Mouse (Mus musculus) intestine, postnatal 0 days (tissue): ENCODE measurements around the gene Tnfrsf11a. TPM values are rescaled to one million over a fixed set of nuclear protein-coding genes. Genes with fewer than 3 reads are reported as not detected.
"Not testable (repeated sequence)": the region's sequence is repeated elsewhere in the genome, so short reads cannot be mapped to it uniquely, and the experiment has no call there.

Experiments
- ATAC-seq: fragments of 200-750 bp; cut with Nextera tagmentation; 2 replicates; pipeline ENCODE4 v1.8.0; 2017; ENCODE audit warnings: mild to moderate bottlenecking, moderate TSS enrichment, moderate library complexity
- H3K27ac ChIP-seq: fragments of 300-500 bp; sonication (generic); 2 replicates; pipeline ENCODE4 v1.5.1; 2014; ENCODE audit warnings: mild to moderate bottlenecking, low read depth, low read length, moderate library complexity
- H3K27me3 ChIP-seq: fragments of 300-500 bp; sonication (generic); replicated peaks from 2 replicates; pipeline ENCODE4 v1.6.1; 2014; ENCODE audit warnings: low read length, mixed read lengths; ENCODE audit not compliant: control insufficient read depth, insufficient read depth
- H3K36me3 ChIP-seq: fragments of 300-500 bp; sonication (generic); 2 replicates; pipeline ENCODE4 v1.6.1; 2014; ENCODE audit warnings: mild to moderate bottlenecking, moderate library complexity; ENCODE audit not compliant: control insufficient read depth, insufficient read depth
- H3K4me1 ChIP-seq: fragments of 300-500 bp; sonication (generic); replicated peaks from 2 replicates; pipeline ENCODE4 v1.6.1; 2014; ENCODE audit warnings: antibody characterized with exemption, low read length, mixed read lengths; ENCODE audit not compliant: control insufficient read depth, insufficient read depth
- H3K4me2 ChIP-seq: fragments of 300-500 bp; sonication (generic); replicated peaks from 2 replicates; pipeline ENCODE4 v1.6.1; 2014; ENCODE audit warnings: low read depth, mild to moderate bottlenecking, moderate library complexity
- H3K4me3 ChIP-seq: fragments of 300-500 bp; sonication (generic); 2 replicates; pipeline ENCODE4 v1.5.1; 2014; ENCODE audit warnings: low read depth, low read length
- H3K9ac ChIP-seq: fragments of 300-500 bp; sonication (generic); 2 replicates; pipeline ENCODE4 v1.6.1; 2014; ENCODE audit warnings: mild to moderate bottlenecking, low read depth, low read length
- H3K9me3 ChIP-seq: fragments of 300-500 bp; sonication (generic); 2 replicates; pipeline ENCODE4 v1.6.1; 2016; ENCODE audit warnings: mixed run types; ENCODE audit not compliant: control insufficient read depth
- CTCF ChIP-seq: sonication (generic); IDR thresholded peaks from 2 replicates; pipeline ENCODE4 v1.5.1; 2016; ENCODE audit warnings: low read depth, mild to moderate bottlenecking, control low read depth, antibody characterized with exemption, moderate library complexity
- WGBS: fragments of 180-500 bp; shearing (Covaris S2); extraction: QIAGEN DNeasy Blood & Tissue Kit; methylation state at CpG from one replicate; pipeline ENCODE4 v1.1.7; 2014; 5-methylcytosine and 5-hydroxymethylcytosine counted together
- polyA plus RNA-seq: library from polyadenylated mRNA; unstranded; fragments of >200 nt; fragmentation: Nextera tagmentation; extraction: Ambion mirVana; gene quantifications from 2 replicates; pipeline ENCODE4 v1.2.1, GENCODE M21; 2015

Tnfrsf11a gene
- polyA plus RNA-seq, 1 experiment from 2014 or later: 23.4 TPM

DNA sequence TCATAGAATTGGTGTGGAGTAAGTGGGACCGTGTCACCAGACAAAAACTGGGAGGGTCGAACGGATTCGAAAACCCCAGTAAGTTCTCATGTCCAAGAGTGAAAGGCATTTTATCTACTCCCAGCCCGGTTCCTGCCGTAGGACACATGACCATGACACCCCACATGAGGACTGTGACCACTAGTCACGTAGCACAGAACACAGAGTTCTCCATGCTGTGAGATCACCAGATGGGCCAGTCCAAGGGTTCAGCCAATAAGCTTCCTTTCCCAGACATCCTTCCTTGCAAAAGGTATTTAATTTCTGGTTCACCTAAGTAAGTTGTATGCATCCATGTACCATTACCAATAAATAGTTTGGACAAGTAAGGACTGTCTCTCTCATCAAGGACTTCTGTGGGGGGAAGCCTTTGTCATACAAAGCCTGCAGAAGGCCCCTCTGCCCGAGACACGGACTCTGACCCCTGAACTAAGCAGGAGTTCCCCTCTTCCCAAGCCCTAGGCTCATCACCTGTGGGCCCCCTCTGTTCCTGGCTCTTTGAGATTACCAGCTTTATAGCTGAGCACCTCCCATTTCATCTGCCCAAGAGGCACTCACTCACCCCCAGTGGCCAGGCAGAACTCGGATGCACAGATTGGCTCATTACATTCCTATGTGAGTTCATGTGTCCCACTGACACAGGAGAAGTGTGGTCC lies 26.7 kb downstream of the Tnfrsf11a start:
- H3K27me3 ChIP-seq: no peaks in the 10 kb centered on the region
- 60% methylated on average over 10 of the region's 10 CpGs for WGBS
- H3K4me3 ChIP-seq: no peak overlapping the region
- no peaks in the 10 kb centered on the region for H3K9me3 ChIP-seq
- no peaks in the 10 kb centered on the region for H3K4me1 ChIP-seq
- peaks cover 22% of the 10 kb centered on the region for H3K36me3 ChIP-seq
- no peak overlapping the region for H3K9ac ChIP-seq
- TF ChIP-seq CTCF: peak; percentile 22; the same call in 1 of the 2 replicates
- H3K27ac ChIP-seq: peak overlapping the region; percentile 84
- ATAC-seq: peak; percentile 88
- H3K4me2 ChIP-seq: no peak overlapping the region

DNA sequence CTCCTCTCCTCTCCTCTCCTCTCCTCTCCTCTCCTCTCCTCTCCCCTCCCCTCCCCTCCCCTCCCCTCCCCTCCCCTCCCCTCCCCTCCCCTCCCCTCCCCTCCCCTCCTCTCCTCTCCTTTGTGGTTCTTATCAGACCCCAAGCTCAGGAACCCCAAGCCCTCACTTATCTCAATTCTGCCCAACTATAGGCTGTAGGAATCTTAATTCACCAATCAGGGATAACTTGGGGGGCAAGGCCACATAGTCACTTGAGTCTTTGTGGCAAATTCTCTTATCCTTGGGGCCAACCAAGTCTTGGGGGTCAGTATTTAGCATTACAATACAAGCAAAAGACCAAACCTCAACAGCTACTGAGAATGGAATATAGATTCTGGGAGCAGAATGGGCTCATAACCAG lies 31.5 kb downstream of the Tnfrsf11a start:
- not testable (repeated sequence) for H3K4me2 ChIP-seq, H3K27ac ChIP-seq, ATAC-seq, H3K27me3 ChIP-seq, H3K4me1 ChIP-seq, H3K9me3 ChIP-seq, H3K4me3 ChIP-seq, H3K9ac ChIP-seq
- H3K36me3 ChIP-seq: peaks cover 41% of the 10 kb centered on the region

DNA sequence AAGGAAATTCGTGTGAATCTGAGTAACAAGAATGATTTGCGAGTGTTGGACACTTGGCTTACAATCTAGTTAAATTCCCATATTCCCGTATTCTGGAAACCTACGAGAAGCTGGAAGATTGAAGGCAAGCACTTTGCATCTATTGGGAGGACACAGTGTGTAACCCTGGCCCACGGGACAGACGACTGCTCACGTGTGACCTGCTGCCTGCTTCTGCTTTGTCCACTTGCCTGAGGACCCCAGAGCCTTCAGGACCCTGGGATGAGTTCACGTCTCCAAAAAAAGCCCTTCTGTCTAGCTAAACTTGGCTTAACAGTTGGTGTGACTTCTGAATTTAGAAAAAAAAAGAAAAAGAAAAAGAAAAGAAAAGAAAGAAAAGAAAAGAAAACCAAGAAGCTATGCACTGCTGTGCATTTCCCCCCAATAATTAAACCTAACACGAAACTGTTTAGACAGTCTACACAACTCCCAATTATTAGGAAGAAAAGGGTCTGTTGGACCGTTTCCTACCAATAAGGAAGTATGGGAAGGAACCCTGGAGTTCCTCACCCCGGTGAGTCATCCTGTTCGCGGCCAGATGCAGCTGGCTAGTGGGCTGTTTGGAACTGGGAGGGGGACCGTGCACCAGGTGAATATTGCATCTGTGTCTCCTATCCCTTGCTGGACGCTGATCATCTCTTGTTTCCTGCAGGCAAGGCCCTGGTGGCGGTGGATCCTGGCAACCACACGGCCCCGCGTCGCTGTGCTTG lies 32.6 kb downstream of the Tnfrsf11a start:
- Histone ChIP-seq H3K27me3 (no peaks in the 10 kb centered on the region), H3K9ac (no peak overlapping the region), H3K9me3 (no peaks in the 10 kb centered on the region), H3K4me1 (no peaks in the 10 kb centered on the region), H3K36me3 (peaks cover 44% of the 10 kb centered on the region), H3K4me3 (no peak overlapping the region), H3K4me2 (peak overlapping the region; percentile 3; the same call in 1 of the 2 replicates), H3K27ac (no peak overlapping the region)
- 52% methylated on average over 20 of the region's 20 CpGs for WGBS
- TF ChIP-seq CTCF: no peak
- ATAC-seq: no peak

DNA sequence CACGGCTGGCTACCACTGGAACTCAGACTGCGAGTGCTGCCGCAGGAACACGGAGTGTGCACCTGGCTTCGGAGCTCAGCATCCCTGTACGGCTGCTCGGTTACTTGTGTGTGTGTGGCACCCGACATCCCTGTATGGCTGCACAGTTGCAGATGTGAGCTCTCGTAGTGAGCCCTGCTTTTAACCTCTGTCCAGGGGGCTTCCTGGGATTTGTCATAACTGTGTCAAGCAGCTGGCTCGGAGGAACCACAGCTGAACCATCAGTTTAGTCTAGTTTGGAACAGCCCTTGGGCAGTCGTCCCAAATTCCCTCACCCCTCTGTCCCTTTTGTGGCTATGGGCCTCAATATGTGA lies 33.2 kb downstream of the Tnfrsf11a start:
- Histone ChIP-seq H3K36me3 (peaks cover 42% of the 10 kb centered on the region), H3K27ac (no peak overlapping the region), H3K4me2 (peak overlapping the region; percentile 3; the same call in 1 of the 2 replicates), H3K4me1 (no peaks in the 10 kb centered on the region), H3K27me3 (no peaks in the 10 kb centered on the region), H3K4me3 (no peak overlapping the region), H3K9me3 (no peaks in the 10 kb centered on the region), H3K9ac (no peak overlapping the region)
- no peak for TF ChIP-seq CTCF
- 53% methylated on average over 11 of the region's 11 CpGs for WGBS
- no peak for ATAC-seq

DNA sequence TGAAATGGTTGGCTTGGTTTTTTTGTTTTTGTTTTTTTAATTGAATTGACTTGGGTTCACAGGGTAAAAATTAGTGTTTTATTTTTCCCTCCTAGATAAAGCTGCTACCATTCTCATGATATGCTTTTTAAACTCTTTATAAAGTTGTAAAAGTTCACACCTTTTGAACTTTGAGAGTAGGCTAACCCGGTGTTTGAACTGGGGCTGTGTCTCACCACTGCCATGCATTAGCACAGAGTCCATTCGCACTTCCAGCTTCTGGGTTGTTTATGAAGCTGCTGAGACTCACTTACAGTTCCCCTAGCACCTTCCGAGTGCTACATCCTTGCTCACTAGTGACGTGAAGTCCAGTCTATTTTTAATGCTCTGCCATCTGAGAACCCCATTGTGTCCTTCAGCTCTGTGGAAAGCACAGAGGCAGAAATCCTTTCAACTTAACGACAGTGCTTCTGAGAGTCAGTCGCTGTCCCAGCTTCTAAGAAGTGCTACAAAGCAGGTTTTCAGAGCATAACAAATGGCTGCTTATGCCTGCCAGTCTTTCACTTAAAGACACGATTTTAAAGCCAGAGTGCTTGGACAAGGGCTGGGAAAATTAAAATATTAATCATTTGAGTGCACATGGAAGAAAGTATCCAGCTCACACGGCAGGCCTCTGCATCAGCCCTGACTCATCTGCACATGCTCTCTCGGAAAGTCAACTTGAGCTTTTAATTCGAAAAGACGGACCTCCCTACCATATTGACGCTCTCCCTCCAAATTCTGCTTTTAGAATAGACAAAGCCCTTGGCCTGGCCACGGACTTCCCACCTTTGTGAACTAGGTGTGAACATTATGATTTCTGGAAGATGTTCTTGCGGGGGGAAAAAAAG lies 34.1 kb downstream of the Tnfrsf11a start:
- H3K4me1 ChIP-seq: no peaks in the 10 kb centered on the region
- TF ChIP-seq CTCF: no peak
- H3K9me3 ChIP-seq: no peaks in the 10 kb centered on the region
- H3K27me3 ChIP-seq: no peaks in the 10 kb centered on the region
- H3K4me3 ChIP-seq: no peak overlapping the region
- no peak overlapping the region for H3K4me2 ChIP-seq
- no peak for ATAC-seq
- no peak overlapping the region for H3K27ac ChIP-seq
- H3K36me3 ChIP-seq: peaks cover 46% of the 10 kb centered on the region
- WGBS: 64% methylated on average over 14 of the region's 14 CpGs
- no peak overlapping the region for H3K9ac ChIP-seq

DNA sequence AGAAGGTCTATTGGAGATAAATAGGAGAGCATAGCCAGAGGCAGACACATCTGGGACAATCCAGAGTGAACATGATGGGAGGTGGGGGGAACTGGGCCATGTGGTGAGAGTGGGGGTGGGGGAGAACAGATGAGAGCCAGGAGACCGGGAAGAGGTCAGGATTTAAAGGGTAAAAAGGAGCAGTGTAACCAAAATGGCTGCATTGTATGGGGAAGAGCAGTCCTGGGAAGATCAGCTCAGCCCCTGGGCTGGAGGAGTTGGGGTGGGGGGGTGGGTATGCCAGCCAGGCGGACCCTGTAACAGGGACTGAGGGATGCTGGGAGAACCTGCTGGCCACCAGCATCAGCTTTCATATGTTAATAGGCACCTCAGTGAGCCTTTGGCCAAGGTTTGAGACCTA lies 34.8 kb downstream of the Tnfrsf11a start:
- no peak overlapping the region for H3K4me3 ChIP-seq
- no peaks in the 10 kb centered on the region for H3K9me3 ChIP-seq
- no peak for ATAC-seq
- H3K4me1 ChIP-seq: no peaks in the 10 kb centered on the region
- no peak overlapping the region for H3K27ac ChIP-seq
- H3K27me3 ChIP-seq: no peaks in the 10 kb centered on the region
- TF ChIP-seq CTCF: no peak
- no peak overlapping the region for H3K9ac ChIP-seq
- WGBS: 88% methylated on average over 2 of the region's 2 CpGs
- H3K36me3 ChIP-seq: peaks cover 48% of the 10 kb centered on the region
- H3K4me2 ChIP-seq: no peak overlapping the region
